Mouse (Mus musculus) megakaryocyte, embryonic 14.5 days (primary cell): ENCODE data around the gene Myh13.

Source experiments
- FLI1 ChIP-seq: IDR thresholded peaks from 2 replicates; pipeline ENCODE4 v1.6.1; 2012; ENCODE audit warnings: low read length, inconsistent platforms, mixed read lengths
- GATA1 ChIP-seq: IDR thresholded peaks from 3 replicates; pipeline ENCODE4 v1.6.1; 2012; ENCODE audit warnings: mixed read lengths, low read length, inconsistent platforms, borderline replicate concordance

- TF ChIP-seq GATA1 (no peak), FLI1 (no peak)
Measured at GRCm38 (mm10) chr11:67392369-67392768, 70.9 kb downstream of the Myh13 start.
